Mouse (Mus musculus) cortical plate, adult 2 months (tissue): ENCODE measurements at regions not wholly inside any gene's neighbourhood (a gene's known extent, or its start where the extent isn't known, plus 50 kb on each side); places are given as distances from the start of the nearest gene placed in this dataset.

Experiments
- CTCF ChIP-seq: fragments of 200-500 bp; IDR thresholded peaks from 2 replicates; pipeline ENCODE4 v1.5.1; 2011; ENCODE audit warnings: mild to moderate bottlenecking, control low read depth, low read length; ENCODE audit not compliant: insufficient read depth; ENCODE audit errors: extremely low read depth
- POLR2A ChIP-seq: fragments of 200-500 bp; IDR thresholded peaks from 2 replicates; pipeline ENCODE4 v1.6.1; 2011; ENCODE audit warnings: mild to moderate bottlenecking, low read length, control low read depth; ENCODE audit not compliant: insufficient read depth; ENCODE audit errors: extremely low read depth

GRCm38 (mm10) chr14:123116337-123116736, 132.5 kb upstream of the Tmtc4 start:
- no peak for TF ChIP-seq CTCF
- TF ChIP-seq POLR2A: no peak
